Comparison of ENCODE assay signal across 26 mouse cellular contexts in the genomic region with DNA sequence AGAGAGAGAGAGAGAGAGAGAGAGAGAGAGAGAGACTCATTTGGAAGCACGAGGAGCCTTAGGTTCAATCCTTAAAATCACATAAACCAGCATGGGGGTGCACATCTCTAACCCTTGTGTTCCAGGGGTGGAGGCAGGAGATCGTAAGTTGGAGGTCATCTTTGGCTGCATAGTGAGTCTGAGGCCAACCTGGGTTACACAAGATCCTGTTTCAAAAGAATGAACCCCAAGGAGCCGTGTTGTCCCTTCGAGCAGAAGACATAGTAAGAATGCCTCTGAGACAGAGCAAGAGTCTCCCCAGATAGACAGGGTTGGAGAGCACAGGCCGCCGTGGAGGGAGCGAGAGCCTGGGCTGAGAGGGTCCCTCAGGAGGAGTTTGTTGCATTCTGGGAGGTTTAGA.
A peak's percentile ranks its signal among the peaks of the same experiment; 100 is the strongest.
DNase-seq lines count a peak whose midpoint lies in the region; ATAC-seq and TF ChIP-seq lines count a peak whose summit lies in the region.
"Had no signal": no experiment of that assay in that cellular context is flagged by ENCODE, and none has a peak within 500 bp of the region (broad histone marks: within the 10 kb centered on the region; RNA-seq: fewer than 3 reads in every experiment).

No protein-coding gene starts in this region.

- peaks cover 11% of the 10 kb centered on the region; the same call in 1 of the 2 replicates for H3K4me1 ChIP-seq in liver, embryonic 13.5 days (replicated peaks)
- H3K4me1 ChIP-seq in liver, embryonic 11.5 days (replicated peaks; ENCODE audit: control insufficient read depth, insufficient read depth, low read length): no peaks in the 10 kb centered on the region
- H3K4me1 ChIP-seq in olfactory bulb, adult 2 months (ENCODE audit: control insufficient read depth, insufficient read depth, low read length): peaks cover 7% of the 10 kb centered on the region
- H3K4me1 ChIP-seq in stomach, postnatal 0 days (replicated peaks; ENCODE audit: control insufficient read depth, insufficient read depth): no peaks in the 10 kb centered on the region
- H3K4me1 ChIP-seq in hindbrain, embryonic 12.5 days: no peaks in the 10 kb centered on the region
- H3K4me1 ChIP-seq: embryonic facial prominence, embryonic 13.5 days; embryonic facial prominence, embryonic 15.5 days; forebrain, embryonic 10.5 days; forebrain, embryonic 12.5 days had no signal

- no peak for TF ChIP-seq POLR2A in olfactory bulb, adult 2 months (IDR thresholded peaks at IDR 0.05; ENCODE audit: insufficient read depth, low read depth, low read length)

- no peak for TF ChIP-seq EP300 in stomach, postnatal 0 days (optimal IDR thresholded peaks at IDR 0.05)

- H3K9me3 ChIP-seq in liver, embryonic 13.5 days (replicated peaks): no peaks in the 10 kb centered on the region
- no peaks in the 10 kb centered on the region for H3K9me3 ChIP-seq in liver, embryonic 11.5 days (ENCODE audit: control insufficient read depth, low read length)
- no peaks in the 10 kb centered on the region for H3K9me3 ChIP-seq in stomach, postnatal 0 days (ENCODE audit: control insufficient read depth, low read length)
- H3K9me3 ChIP-seq in hindbrain, embryonic 12.5 days (replicated peaks): no peaks in the 10 kb centered on the region
- H3K9me3 ChIP-seq: embryonic facial prominence, embryonic 15.5 days; forebrain, embryonic 10.5 days; forebrain, embryonic 12.5 days had no signal

- WGBS in liver, embryonic 13.5 days (ENCODE audit: insufficient replicate concordance): 67% methylated on average over 7 of the region's 7 CpGs
- 73% methylated on average over 7 of the region's 7 CpGs for WGBS in liver, embryonic 11.5 days
- 74% methylated on average over 7 of the region's 7 CpGs for WGBS in olfactory bulb, adult 2 months
- WGBS in stomach, postnatal 0 days: 78% methylated on average over 7 of the region's 7 CpGs
- 79% methylated on average over 7 of the region's 7 CpGs for WGBS in hindbrain, embryonic 12.5 days

- ATAC-seq in liver, embryonic 13.5 days (ENCODE audit: low read depth): 0 out of 2 replicates have a peak, but pooled peaks have one; percentile 12
- no peak for ATAC-seq in liver, embryonic 11.5 days (replicated peaks; ENCODE audit: low FRiP score)
- ATAC-seq in common myeloid progenitor, adult 5-6 weeks (replicated peaks; ENCODE audit: low read depth, poor library complexity, severe bottlenecking): 0 out of 2 replicates have a peak, but pooled peaks have one; percentile 39
- peak; percentile 57 for ATAC-seq in megakaryocyte, adult 5-6 weeks (ENCODE audit: poor library complexity, severe bottlenecking)
- no peak for ATAC-seq in stomach, postnatal 0 days (ENCODE audit: low FRiP score, low TSS enrichment)
- ATAC-seq in hindbrain, embryonic 12.5 days (ENCODE audit: low FRiP score): no peak
- ATAC-seq: activated CD4-positive, CD25-positive, alpha-beta regulatory T cell, adult 4 months; forebrain, embryonic 14.5 days; forebrain, embryonic 16.5 days; Patski had no signal

- no peaks in the 10 kb centered on the region for H3K36me3 ChIP-seq in liver, embryonic 13.5 days
- no peaks in the 10 kb centered on the region for H3K36me3 ChIP-seq in liver, embryonic 11.5 days (ENCODE audit: control insufficient read depth, insufficient read depth, low read length)
- H3K36me3 ChIP-seq in stomach, postnatal 0 days (ENCODE audit: control insufficient read depth, insufficient read depth, low read length): no peaks in the 10 kb centered on the region
- H3K36me3 ChIP-seq in hindbrain, embryonic 12.5 days: no peaks in the 10 kb centered on the region
- H3K36me3 ChIP-seq: embryonic facial prominence, embryonic 13.5 days; embryonic facial prominence, embryonic 15.5 days; forebrain, embryonic 10.5 days; forebrain, embryonic 12.5 days had no signal

- TF ChIP-seq CTCF in olfactory bulb, adult 2 months (IDR thresholded peaks at IDR 0.05; ENCODE audit: insufficient read depth, low read depth, low read length): no peak
- TF ChIP-seq CTCF in stomach, postnatal 0 days (IDR thresholded peaks at IDR 0.05; ENCODE audit: low read depth): no peak

- no peaks in the 10 kb centered on the region for H3K27me3 ChIP-seq in liver, embryonic 13.5 days
- H3K27me3 ChIP-seq in liver, embryonic 11.5 days (replicated peaks; ENCODE audit: control insufficient read depth, insufficient read depth, low read length): no peaks in the 10 kb centered on the region
- H3K27me3 ChIP-seq in stomach, postnatal 0 days (ENCODE audit: control insufficient read depth, insufficient read depth, low read length): no peaks in the 10 kb centered on the region
- H3K27me3 ChIP-seq in hindbrain, embryonic 12.5 days: no peaks in the 10 kb centered on the region
- H3K27me3 ChIP-seq: embryonic facial prominence, embryonic 13.5 days; embryonic facial prominence, embryonic 15.5 days; forebrain, embryonic 12.5 days; Patski had no signal

- no peak overlapping the region for H3K4me3 ChIP-seq in liver, embryonic 13.5 days (replicated peaks)
- no peak overlapping the region for H3K4me3 ChIP-seq in liver, embryonic 11.5 days (ENCODE audit: low read depth, low read length)
- H3K4me3 ChIP-seq in olfactory bulb, adult 2 months (ENCODE audit: insufficient read depth, low read depth, low read length): no peak overlapping the region
- no peak overlapping the region for H3K4me3 ChIP-seq in stomach, postnatal 0 days (ENCODE audit: low read depth, low read length)
- H3K4me3 ChIP-seq in hindbrain, embryonic 12.5 days: no peak overlapping the region
- H3K4me3 ChIP-seq: embryonic facial prominence, embryonic 13.5 days; embryonic facial prominence, embryonic 15.5 days; erythroblast, embryonic 14.5 days; forebrain, embryonic 10.5 days; forebrain, embryonic 12.5 days had no signal

- H3K9ac ChIP-seq in liver, embryonic 13.5 days: no peak overlapping the region
- H3K9ac ChIP-seq in liver, embryonic 11.5 days (ENCODE audit: low read depth, low read length): no peak overlapping the region
- H3K9ac ChIP-seq in stomach, postnatal 0 days (ENCODE audit: low read length): no peak overlapping the region
- no peak overlapping the region for H3K9ac ChIP-seq in hindbrain, embryonic 12.5 days
- H3K9ac ChIP-seq: embryonic facial prominence, embryonic 13.5 days; embryonic facial prominence, embryonic 15.5 days; forebrain, embryonic 12.5 days had no signal

- H3K27ac ChIP-seq in liver, embryonic 13.5 days: no peak overlapping the region
- no peak overlapping the region for H3K27ac ChIP-seq in liver, embryonic 11.5 days (ENCODE audit: low read depth, low read length)
- H3K27ac ChIP-seq in olfactory bulb, adult 2 months (ENCODE audit: insufficient read depth, low read depth, low read length): peak overlapping the region; percentile 49; the same call in 1 of the 2 replicates
- H3K27ac ChIP-seq in stomach, postnatal 0 days (replicated peaks): no peak overlapping the region
- H3K27ac ChIP-seq in hindbrain, embryonic 12.5 days: no peak overlapping the region
- H3K27ac ChIP-seq: embryonic facial prominence, embryonic 13.5 days; embryonic facial prominence, embryonic 15.5 days; forebrain, embryonic 10.5 days; forebrain, embryonic 12.5 days had no signal

- no peak for DNase-seq in liver, embryonic 13.5 days
- DNase-seq in liver, embryonic 11.5 days (ENCODE audit: low spot score): no peak
- DNase-seq in stomach, postnatal 0 days (ENCODE audit: low spot score): no peak
- no peak for DNase-seq in testis, postnatal 10 days (ENCODE audit: low spot score)
- DNase-seq: adrenal gland, adult 2 months; adrenal gland, postnatal 10 days; adrenal gland, postnatal 25 days; cerebellum, adult 11-12 months; cerebellum, adult 2 months; cerebellum, adult 9-10 months; cerebellum, postnatal 10 days; cerebellum, postnatal 25 days; embryo, embryonic 11 days had no signal

- no peak overlapping the region for H3K4me2 ChIP-seq in liver, embryonic 13.5 days
- no peak overlapping the region for H3K4me2 ChIP-seq in liver, embryonic 11.5 days
- no peak overlapping the region for H3K4me2 ChIP-seq in stomach, postnatal 0 days (replicated peaks; ENCODE audit: low read depth)
- H3K4me2 ChIP-seq in hindbrain, embryonic 12.5 days (replicated peaks): no peak overlapping the region
- H3K4me2 ChIP-seq: embryonic facial prominence, embryonic 13.5 days; embryonic facial prominence, embryonic 15.5 days; forebrain, embryonic 12.5 days had no signal

Comparison
In these comparisons a context has a peak if more than half of its experiments do, and no peak if none do; other contexts are left out.
1. ATAC-seq: peak in liver, embryonic 13.5 days (single experiment), common myeloid progenitor, adult 5-6 weeks (single experiment) and megakaryocyte, adult 5-6 weeks (single experiment); none in liver, embryonic 11.5 days (single experiment), stomach, postnatal 0 days (single experiment) and hindbrain, embryonic 12.5 days (single experiment).